Mouse (Mus musculus): Measurements from ENCODE around the gene Ppp4c.

DNA sequence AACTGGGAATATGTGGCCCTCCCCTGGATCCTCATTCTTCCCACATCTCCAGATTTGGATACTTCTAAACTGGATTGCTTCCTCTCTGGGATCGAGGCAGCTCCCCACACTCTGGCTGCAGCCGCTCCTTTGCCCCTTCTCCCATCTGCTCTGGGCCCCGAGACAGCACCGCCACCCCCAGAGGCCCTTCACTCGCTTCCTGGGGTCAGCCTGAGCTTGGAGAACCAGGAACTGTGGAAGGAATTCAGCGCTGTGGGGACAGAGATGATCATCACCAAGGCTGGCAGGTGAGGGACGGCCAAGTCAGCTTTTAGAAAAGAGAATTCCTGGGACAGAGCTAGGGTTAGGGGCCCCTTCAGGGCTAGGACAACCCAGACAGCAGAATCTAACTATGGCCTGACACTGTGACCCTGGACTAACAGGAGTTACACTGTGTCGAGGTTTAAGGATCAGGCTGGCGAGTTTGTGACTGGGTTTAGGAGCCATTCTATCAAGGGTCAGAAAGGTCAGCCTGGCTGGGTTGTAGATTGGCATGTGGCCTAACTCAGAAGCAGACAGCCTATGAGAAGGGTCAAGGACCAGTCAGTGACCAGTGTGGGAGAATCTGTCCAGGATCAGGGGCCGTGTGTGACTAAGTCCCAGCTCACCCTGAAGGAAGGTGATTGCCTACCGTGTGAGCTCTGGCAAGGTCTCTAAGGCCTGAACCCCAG, 10.5 kb downstream of the Ppp4c start:
- no peak for TF ChIP-seq CTCF (IDR thresholded peaks at IDR 0.05; ENCODE audit: low read depth, low read length)
- no peak for TF ChIP-seq POLR2A (IDR thresholded peaks at IDR 0.05; ENCODE audit: extremely low read depth, insufficient read depth, low read length)

All from liver, adult 2 months (tissue).